Mouse (Mus musculus) E14TG2a.4 (cell line): ENCODE data around the gene Slc39a11.

Source experiments
- H3K27me3 ChIP-seq: 2 replicates; pipeline ENCODE4 v1.6.1; 2014; ENCODE audit warnings: low read length, control low read depth; ENCODE audit not compliant: insufficient read depth
- H3K36me3 ChIP-seq: 2 replicates; pipeline ENCODE4 v1.6.1; 2014; ENCODE audit warnings: low read length, control low read depth; ENCODE audit not compliant: insufficient read depth
- H3K4me1 ChIP-seq: replicated peaks from 2 replicates; pipeline ENCODE4 v1.6.1; 2014; ENCODE audit warnings: low read depth, low read length, control low read depth
- H3K4me3 ChIP-seq: replicated peaks from 2 replicates; pipeline ENCODE4 v1.5.1; 2014; ENCODE audit warnings: mild to moderate bottlenecking, low read length
- H3K9me3 ChIP-seq: 2 replicates; pipeline ENCODE4 v1.6.1; 2014; ENCODE audit warnings: low read length, control low read depth
- CTCF ChIP-seq: conservative IDR thresholded peaks from 2 replicates; pipeline ENCODE4 v1.5.1; 2014; ENCODE audit warnings: low read length
- NANOG ChIP-seq: IDR thresholded peaks from 2 replicates; pipeline ENCODE4 v1.6.1; 2014; ENCODE audit warnings: borderline replicate concordance, low read length, mixed read lengths
- POU5F1 ChIP-seq: IDR thresholded peaks from 2 replicates; pipeline ENCODE4 v1.6.1; 2014; ENCODE audit warnings: low read length, borderline replicate concordance

Gene Slc39a11

GRCm38 (mm10) chr11:113251172-113251571 lies 398.7 kb downstream of the Slc39a11 start:
- H3K4me3 ChIP-seq: no peak overlapping the region
- H3K27me3 ChIP-seq: 0 out of 2 replicates have a peak, but pooled peaks cover 2% of the 10 kb centered on the region
- no peaks in the 10 kb centered on the region for H3K36me3 ChIP-seq
- no peak for TF ChIP-seq NANOG
- TF ChIP-seq POU5F1: no peak
- no peak for TF ChIP-seq CTCF
- no peaks in the 10 kb centered on the region for H3K4me1 ChIP-seq
- H3K9me3 ChIP-seq: no peaks in the 10 kb centered on the region

GRCm38 (mm10) chr11:113246475-113246874 lies 403.4 kb downstream of the Slc39a11 start:
- H3K36me3 ChIP-seq: no peaks in the 10 kb centered on the region
- no peaks in the 10 kb centered on the region for H3K27me3 ChIP-seq
- no peak overlapping the region for H3K4me3 ChIP-seq
- no peaks in the 10 kb centered on the region for H3K4me1 ChIP-seq
- no peak for TF ChIP-seq CTCF
- no peak for TF ChIP-seq POU5F1
- no peak for TF ChIP-seq NANOG
- peaks cover 10% of the 10 kb centered on the region for H3K9me3 ChIP-seq

- peaks cover 10% of the 10 kb centered on the region for H3K9me3 ChIP-seq
- H3K27me3 ChIP-seq: no peaks in the 10 kb centered on the region
- TF ChIP-seq NANOG: no peak
- no peak for TF ChIP-seq CTCF
- TF ChIP-seq POU5F1: no peak
- no peaks in the 10 kb centered on the region for H3K36me3 ChIP-seq
- H3K4me1 ChIP-seq: no peaks in the 10 kb centered on the region
- H3K4me3 ChIP-seq: no peak overlapping the region
These were observed 404.2 kb downstream of the Slc39a11 start for GRCm38 (mm10) chr11:113245666-113246065.

DNA sequence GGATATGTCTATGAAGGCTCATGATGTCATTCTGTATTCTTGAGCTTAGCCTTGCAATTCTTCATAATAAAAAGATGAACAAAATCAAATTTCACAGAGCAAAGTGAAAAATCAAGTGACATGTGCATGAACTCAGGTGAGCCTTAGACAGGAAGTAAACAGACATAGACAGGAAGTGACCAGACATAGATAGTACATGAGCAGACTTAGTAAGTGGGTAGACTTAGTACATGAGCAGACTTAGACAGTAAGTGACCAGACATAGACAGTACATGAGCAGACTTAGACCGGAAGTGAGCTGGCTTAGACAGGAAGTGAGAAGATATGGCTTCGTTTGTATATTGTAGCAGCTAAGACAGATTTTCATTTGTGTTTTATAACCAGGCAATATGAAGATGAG lies 415.4 kb downstream of the Slc39a11 start:
- TF ChIP-seq CTCF (no peak), POU5F1 (no peak), NANOG (no peak)
- Histone ChIP-seq H3K4me1 (peaks cover 6% of the 10 kb centered on the region; the same call in 1 of the 2 replicates), H3K9me3 (no peaks in the 10 kb centered on the region), H3K36me3 (no peaks in the 10 kb centered on the region), H3K4me3 (no peak overlapping the region), H3K27me3 (no peaks in the 10 kb centered on the region)

DNA sequence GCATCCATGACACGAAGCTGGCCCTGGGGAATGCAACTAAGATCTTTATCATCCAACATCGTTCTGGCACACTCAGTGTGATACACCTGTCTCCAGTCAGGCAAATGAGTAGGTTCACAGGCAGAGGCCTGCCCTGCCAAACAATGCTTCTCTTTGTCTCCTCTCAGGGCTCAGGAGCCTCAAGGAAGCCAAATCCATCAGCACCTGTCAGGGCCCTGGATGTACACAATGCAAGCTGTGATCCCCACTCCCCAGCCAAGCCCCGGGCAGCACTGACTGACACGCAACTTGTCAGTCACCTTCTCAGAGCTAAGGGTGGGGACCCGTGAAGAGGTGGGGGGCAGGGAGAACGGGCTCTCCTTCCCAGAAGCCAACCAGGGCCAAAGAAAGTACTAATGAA lies 417.8 kb downstream of the Slc39a11 start:
- no peak for TF ChIP-seq CTCF
- no peak for TF ChIP-seq NANOG
- no peak for TF ChIP-seq POU5F1

DNA sequence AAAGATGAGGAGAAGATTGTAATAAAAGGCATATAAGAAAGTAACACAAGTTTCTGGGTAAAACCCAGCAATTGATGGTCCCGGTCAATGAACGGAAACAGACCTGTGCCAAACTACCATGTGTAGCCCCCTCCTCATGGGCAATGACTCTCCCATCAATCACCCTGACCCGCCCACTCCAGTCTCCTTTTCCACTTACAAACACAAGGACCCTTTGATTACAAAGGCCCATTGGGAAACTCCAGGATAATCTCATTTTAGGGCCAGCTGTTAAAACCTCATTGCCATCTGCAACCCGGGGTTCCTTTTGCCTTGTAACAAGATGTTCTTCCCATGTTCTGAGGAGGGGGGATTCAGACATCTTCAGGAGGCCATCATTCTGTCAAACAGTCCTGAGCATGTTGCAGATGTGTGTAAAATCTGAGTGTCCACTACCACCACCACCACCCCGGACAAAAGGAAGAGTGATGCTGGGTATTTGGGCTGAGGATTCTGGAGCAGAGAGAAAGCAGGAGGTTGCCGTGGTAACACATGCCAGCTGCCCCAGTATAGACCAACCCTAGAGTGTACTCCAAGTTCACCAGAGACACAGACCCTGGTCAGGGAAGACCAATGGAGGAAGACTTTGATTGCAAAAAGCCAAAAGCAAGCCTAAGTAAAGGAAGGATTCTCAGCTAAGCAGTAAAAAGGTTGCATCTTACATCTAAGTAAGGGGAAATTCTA lies 419.3 kb downstream of the Slc39a11 start:
- peaks cover 5% of the 10 kb centered on the region; the same call in 1 of the 2 replicates for H3K27me3 ChIP-seq
- H3K9me3 ChIP-seq: no peaks in the 10 kb centered on the region
- TF ChIP-seq NANOG (no peak), POU5F1 (no peak), CTCF (no peak)
- no peak overlapping the region for H3K4me3 ChIP-seq
- no peaks in the 10 kb centered on the region for H3K36me3 ChIP-seq
- peaks cover 6% of the 10 kb centered on the region; the same call in 1 of the 2 replicates for H3K4me1 ChIP-seq

More for the DNA sequence above, 417.8 kb downstream of the Slc39a11 start:
- Histone ChIP-seq H3K36me3 (no peaks in the 10 kb centered on the region), H3K4me1 (peaks cover 6% of the 10 kb centered on the region; the same call in 1 of the 2 replicates), H3K4me3 (no peak overlapping the region), H3K9me3 (no peaks in the 10 kb centered on the region), H3K27me3 (peaks cover 5% of the 10 kb centered on the region; the same call in 1 of the 2 replicates)

DNA sequence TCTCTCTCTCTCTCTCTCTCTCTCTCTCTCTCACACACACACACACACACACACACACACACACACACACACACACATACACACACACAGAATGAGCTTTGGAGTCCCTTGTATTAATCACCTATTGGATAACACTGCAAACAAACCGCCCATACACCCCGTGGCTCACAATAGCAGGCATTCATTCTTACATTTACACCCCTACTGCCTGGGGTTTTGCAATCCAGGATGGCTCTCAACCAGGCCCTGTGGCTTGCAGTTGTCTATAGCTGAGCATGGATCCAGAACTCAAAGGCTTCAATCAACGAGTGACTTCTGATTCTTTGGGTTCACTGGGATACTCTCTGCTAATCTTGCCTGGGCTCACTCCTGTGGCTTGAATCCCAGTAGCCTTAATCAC lies 424.1 kb downstream of the Slc39a11 start:
- Histone ChIP-seq H3K4me3 (no peak overlapping the region), H3K4me1 (no peaks in the 10 kb centered on the region), H3K36me3 (no peaks in the 10 kb centered on the region), H3K9me3 (no peaks in the 10 kb centered on the region), H3K27me3 (peaks cover 11% of the 10 kb centered on the region; the same call in 1 of the 2 replicates)
- no peak for TF ChIP-seq CTCF
- TF ChIP-seq NANOG: no peak
- no peak for TF ChIP-seq POU5F1

GRCm38 (mm10) chr11:113223756-113224323 lies 426.0 kb downstream of the Slc39a11 start:
- Histone ChIP-seq H3K27me3 (peaks cover 6% of the 10 kb centered on the region; the same call in 1 of the 2 replicates), H3K36me3 (no peaks in the 10 kb centered on the region), H3K4me1 (no peaks in the 10 kb centered on the region), H3K9me3 (no peaks in the 10 kb centered on the region), H3K4me3 (no peak overlapping the region)
- TF ChIP-seq POU5F1 (no peak), NANOG (no peak), CTCF (no peak)
